Mouse (Mus musculus) intestine, embryonic 15.5 days (tissue): ENCODE measurements around the gene Spry1. TPM values are rescaled to one million over a fixed set of nuclear protein-coding genes. Genes with fewer than 3 reads are reported as not detected.
A peak's percentile ranks its signal among the peaks of the same experiment; 100 is the strongest.

Experiments
- ATAC-seq: fragments of 200-750 bp; cut with Nextera tagmentation; 2 replicates; pipeline ENCODE4 v1.8.0; 2017; ENCODE audit warnings: moderate TSS enrichment, moderate library complexity
- H3K27ac ChIP-seq: fragments of 300-500 bp; sonication (generic); 2 replicates; pipeline ENCODE4 v1.5.1; 2015; ENCODE audit warnings: mild to moderate bottlenecking, inconsistent platforms
- H3K27me3 ChIP-seq: fragments of 300-500 bp; sonication (generic); replicated peaks from 2 replicates; pipeline ENCODE4 v1.6.1; 2015; ENCODE audit warnings: inconsistent platforms
- H3K36me3 ChIP-seq: fragments of 300-500 bp; sonication (generic); 2 replicates; pipeline ENCODE4 v1.6.1; 2015; ENCODE audit warnings: inconsistent platforms
- H3K4me1 ChIP-seq: fragments of 300-500 bp; sonication (generic); replicated peaks from 2 replicates; pipeline ENCODE4 v1.6.1; 2015; ENCODE audit warnings: inconsistent platforms
- H3K4me2 ChIP-seq: fragments of 300-500 bp; sonication (generic); replicated peaks from 2 replicates; pipeline ENCODE4 v1.6.1; 2015; ENCODE audit warnings: mild to moderate bottlenecking, inconsistent platforms
- H3K4me3 ChIP-seq: fragments of 300-500 bp; sonication (generic); replicated peaks from 2 replicates; pipeline ENCODE4 v1.5.1; 2015; ENCODE audit warnings: inconsistent platforms
- H3K9ac ChIP-seq: fragments of 300-500 bp; sonication (generic); 2 replicates; pipeline ENCODE4 v1.6.1; 2015; ENCODE audit warnings: inconsistent platforms
- H3K9me3 ChIP-seq: fragments of 300-500 bp; sonication (generic); 2 replicates; pipeline ENCODE4 v1.6.1; 2016; ENCODE audit warnings: inconsistent platforms
- WGBS: fragments of 180-500 bp; shearing (Covaris S2); methylation state at CpG from one replicate; pipeline ENCODE4 v1.1.7; 2015; 5-methylcytosine and 5-hydroxymethylcytosine counted together
- polyA plus RNA-seq: library from polyadenylated mRNA; unstranded; fragments of >200 nt; fragmentation: Nextera tagmentation; extraction: Ambion mirVana; gene quantifications from 2 replicates; pipeline ENCODE4 v1.2.1, GENCODE M21; 2015

Spry1 gene
- polyA plus RNA-seq, 1 experiment from 2014 or later, result 14.2 TPM

DNA sequence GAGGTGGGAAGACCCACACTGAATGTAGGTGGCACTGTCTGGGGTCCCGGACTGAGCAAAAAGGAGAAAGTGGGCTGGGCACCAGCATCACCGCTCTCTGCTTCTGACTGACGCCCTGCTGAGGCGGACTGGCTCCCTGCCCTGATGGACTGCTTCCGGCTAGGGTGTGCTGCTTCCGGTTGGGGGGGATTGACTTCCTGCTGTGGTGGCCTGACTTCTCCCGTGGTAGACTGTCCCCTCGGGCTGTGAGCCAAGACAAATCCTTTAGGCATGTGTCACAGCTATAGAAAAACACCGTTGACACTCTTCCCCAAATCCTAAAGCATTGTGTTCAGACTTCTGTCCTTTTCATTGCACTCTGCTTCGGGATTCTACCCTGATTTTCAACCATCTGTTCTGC is 26.0 kb upstream of the Spry1 start:
- no peaks in the 10 kb centered on the region for H3K36me3 ChIP-seq
- no peaks in the 10 kb centered on the region for H3K4me1 ChIP-seq
- ATAC-seq, result no peak
- no peaks in the 10 kb centered on the region for H3K9me3 ChIP-seq
- 67% methylated on average over 10 of the region's 10 CpGs for WGBS
- no peaks in the 10 kb centered on the region for H3K27me3 ChIP-seq
- no peak overlapping the region for H3K4me3 ChIP-seq
- no peak overlapping the region for H3K4me2 ChIP-seq
- no peak overlapping the region for H3K9ac ChIP-seq
- no peak overlapping the region for H3K27ac ChIP-seq

DNA sequence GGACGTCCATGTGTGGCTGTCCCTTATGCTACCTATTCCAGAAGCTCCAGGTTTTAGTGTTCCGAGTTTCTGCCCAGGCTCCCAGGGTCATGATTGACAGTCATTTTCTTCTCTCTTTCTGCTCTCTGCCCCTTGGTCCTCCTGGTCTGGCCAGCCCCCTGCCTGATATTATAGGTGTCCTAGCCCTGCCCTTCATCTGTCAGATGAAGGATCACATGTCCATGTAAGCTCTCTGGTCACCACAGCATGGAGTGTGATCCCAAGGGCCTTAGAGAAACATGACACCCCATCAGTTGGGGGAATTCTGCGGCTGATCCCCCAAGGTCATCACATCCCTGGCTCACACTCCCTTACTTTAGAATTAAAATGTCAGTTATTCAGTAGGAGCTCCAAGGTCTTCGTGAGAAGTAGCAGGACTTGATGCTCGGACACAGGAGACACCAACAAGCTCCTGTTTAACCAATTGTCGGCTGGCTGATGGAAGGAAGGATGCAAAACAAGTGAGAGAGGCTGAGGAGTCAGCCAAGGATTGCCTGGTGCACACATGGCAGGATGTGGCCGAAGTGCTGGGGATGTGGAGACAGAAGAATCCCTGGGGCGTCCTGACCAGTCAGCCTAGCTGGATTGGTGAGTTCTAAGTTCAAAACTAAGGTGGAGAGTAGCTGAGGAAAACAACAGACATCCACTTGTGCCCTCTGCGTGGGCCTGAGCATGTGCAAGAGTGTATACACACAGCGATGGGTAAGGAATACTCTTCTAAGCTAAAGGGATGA is 24.7 kb upstream of the Spry1 start:
- no peak for ATAC-seq
- no peak overlapping the region for H3K4me3 ChIP-seq
- no peak overlapping the region for H3K4me2 ChIP-seq
- no peak overlapping the region for H3K9ac ChIP-seq
- H3K36me3 ChIP-seq, result no peaks in the 10 kb centered on the region
- WGBS, result 84% methylated on average over 10 of the region's 10 CpGs
- H3K4me1 ChIP-seq, result no peaks in the 10 kb centered on the region
- H3K27me3 ChIP-seq, result no peaks in the 10 kb centered on the region
- H3K27ac ChIP-seq, result no peak overlapping the region
- H3K9me3 ChIP-seq, result no peaks in the 10 kb centered on the region

GRCm38 (mm10) chr3:37616586-37617547 is 22.9 kb upstream of the Spry1 start:
- WGBS, result 76% methylated on average over 21 of the region's 21 CpGs
- no peaks in the 10 kb centered on the region for H3K27me3 ChIP-seq
- ATAC-seq, result no peak
- no peaks in the 10 kb centered on the region for H3K9me3 ChIP-seq
- no peak overlapping the region for H3K4me3 ChIP-seq
- H3K4me1 ChIP-seq, result no peaks in the 10 kb centered on the region
- no peak overlapping the region for H3K27ac ChIP-seq
- no peak overlapping the region for H3K9ac ChIP-seq
- no peak overlapping the region for H3K4me2 ChIP-seq
- no peaks in the 10 kb centered on the region for H3K36me3 ChIP-seq

DNA sequence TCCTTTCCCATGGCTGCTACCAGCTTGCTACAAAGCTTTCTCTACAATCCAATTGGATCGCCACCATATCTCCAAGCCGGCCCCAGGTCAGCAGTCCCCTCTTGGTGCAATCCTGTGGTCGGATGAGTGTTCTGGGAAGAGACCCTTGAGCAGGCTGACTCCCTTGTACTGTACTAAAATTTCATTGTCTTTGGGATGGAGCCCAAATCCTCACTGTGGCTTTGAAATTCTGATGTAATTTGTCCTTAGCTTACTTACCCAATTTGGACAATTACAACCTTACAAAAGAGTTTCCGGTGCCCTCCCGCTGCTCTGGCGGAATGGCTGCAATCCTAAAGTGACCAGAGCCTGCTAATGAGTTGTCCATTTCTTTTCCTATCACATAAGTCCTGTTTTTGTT is 7.5 kb upstream of the Spry1 start:
- no peaks in the 10 kb centered on the region for H3K27me3 ChIP-seq
- no peaks in the 10 kb centered on the region for H3K36me3 ChIP-seq
- H3K4me2 ChIP-seq, result no peak overlapping the region
- no peak overlapping the region for H3K27ac ChIP-seq
- WGBS, result 92% methylated on average over 6 of the region's 6 CpGs
- no peaks in the 10 kb centered on the region for H3K4me1 ChIP-seq
- no peaks in the 10 kb centered on the region for H3K9me3 ChIP-seq
- no peak overlapping the region for H3K4me3 ChIP-seq
- ATAC-seq, result no peak
- H3K9ac ChIP-seq, result no peak overlapping the region

GRCm38 (mm10) chr3:37632751-37633150 is 7.0 kb upstream of the Spry1 start:
- H3K9ac ChIP-seq, result no peak overlapping the region
- WGBS, result 88% methylated on average over 3 of the region's 3 CpGs
- no peaks in the 10 kb centered on the region for H3K4me1 ChIP-seq
- no peak overlapping the region for H3K27ac ChIP-seq
- no peak overlapping the region for H3K4me2 ChIP-seq
- no peaks in the 10 kb centered on the region for H3K27me3 ChIP-seq
- no peak overlapping the region for H3K4me3 ChIP-seq
- no peaks in the 10 kb centered on the region for H3K9me3 ChIP-seq
- H3K36me3 ChIP-seq, result no peaks in the 10 kb centered on the region
- no peak for ATAC-seq

- Histone ChIP-seq H3K27me3 (no peaks in the 10 kb centered on the region), H3K4me1 (no peaks in the 10 kb centered on the region), H3K9ac (no peak overlapping the region), H3K27ac (no peak overlapping the region), H3K36me3 (no peaks in the 10 kb centered on the region), H3K4me2 (no peak overlapping the region), H3K4me3 (no peak overlapping the region), H3K9me3 (no peaks in the 10 kb centered on the region)
- 38% methylated on average over 4 of the region's 4 CpGs for WGBS
- no peak for ATAC-seq
These were observed 5.1 kb upstream of the Spry1 start for GRCm38 (mm10) chr3:37634648-37635047.

DNA sequence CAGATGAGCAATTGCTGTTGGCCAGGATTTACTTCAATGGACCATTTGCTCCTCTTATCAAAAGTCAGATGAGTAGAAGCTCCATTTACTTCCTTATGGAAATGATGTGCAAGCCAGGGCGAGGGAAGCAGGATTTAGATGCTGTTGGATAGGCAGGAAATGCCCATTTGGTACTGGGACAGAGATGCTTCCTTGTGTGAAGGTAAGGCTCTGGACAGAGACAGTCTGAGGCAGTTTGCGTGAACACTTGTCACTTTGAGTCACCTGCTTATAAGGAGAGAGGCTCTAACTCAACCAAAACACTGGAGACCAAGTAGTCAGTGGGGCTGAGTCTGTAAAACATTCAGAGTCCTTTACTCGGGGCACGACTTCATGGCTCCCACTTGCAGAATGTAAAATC is 2.8 kb upstream of the Spry1 start:
- H3K4me1 ChIP-seq, result no peaks in the 10 kb centered on the region
- H3K9me3 ChIP-seq, result no peaks in the 10 kb centered on the region
- no peak overlapping the region for H3K9ac ChIP-seq
- no peak for ATAC-seq
- 82% methylated on average over 4 of the region's 4 CpGs for WGBS
- no peak overlapping the region for H3K4me3 ChIP-seq
- no peak overlapping the region for H3K4me2 ChIP-seq
- H3K36me3 ChIP-seq, result no peaks in the 10 kb centered on the region
- no peaks in the 10 kb centered on the region for H3K27me3 ChIP-seq
- no peak overlapping the region for H3K27ac ChIP-seq

- WGBS, result under 1% methylated on average over 81 of the region's 86 CpGs
- Histone ChIP-seq H3K4me2 (peak overlapping the region; percentile 66), H3K4me3 (peak overlapping the region; percentile 80), H3K27ac (peak overlapping the region; percentile 90), H3K27me3 (no peaks in the 10 kb centered on the region), H3K36me3 (peaks cover 9% of the 10 kb centered on the region; the same call in 1 of the 2 replicates), H3K9ac (peak overlapping the region; percentile 94), H3K9me3 (no peaks in the 10 kb centered on the region), H3K4me1 (peaks cover 19% of the 10 kb centered on the region)
- peak; percentile 76 for ATAC-seq
These were observed 495 bp downstream of the Spry1 start for GRCm38 (mm10) chr3:37640162-37640721.

- Histone ChIP-seq H3K36me3 (peaks cover 9% of the 10 kb centered on the region; the same call in 1 of the 2 replicates), H3K27me3 (no peaks in the 10 kb centered on the region), H3K9me3 (no peaks in the 10 kb centered on the region), H3K9ac (peak overlapping the region; percentile 94), H3K4me1 (peaks cover 19% of the 10 kb centered on the region), H3K27ac (peak overlapping the region; percentile 90), H3K4me2 (peak overlapping the region; percentile 66), H3K4me3 (peak overlapping the region; percentile 80)
- ATAC-seq, result peak; percentile 81
- WGBS, result under 1% methylated on average over 33 of the region's 47 CpGs
These were observed 1.1 kb downstream of the Spry1 start for GRCm38 (mm10) chr3:37640810-37641209.

DNA sequence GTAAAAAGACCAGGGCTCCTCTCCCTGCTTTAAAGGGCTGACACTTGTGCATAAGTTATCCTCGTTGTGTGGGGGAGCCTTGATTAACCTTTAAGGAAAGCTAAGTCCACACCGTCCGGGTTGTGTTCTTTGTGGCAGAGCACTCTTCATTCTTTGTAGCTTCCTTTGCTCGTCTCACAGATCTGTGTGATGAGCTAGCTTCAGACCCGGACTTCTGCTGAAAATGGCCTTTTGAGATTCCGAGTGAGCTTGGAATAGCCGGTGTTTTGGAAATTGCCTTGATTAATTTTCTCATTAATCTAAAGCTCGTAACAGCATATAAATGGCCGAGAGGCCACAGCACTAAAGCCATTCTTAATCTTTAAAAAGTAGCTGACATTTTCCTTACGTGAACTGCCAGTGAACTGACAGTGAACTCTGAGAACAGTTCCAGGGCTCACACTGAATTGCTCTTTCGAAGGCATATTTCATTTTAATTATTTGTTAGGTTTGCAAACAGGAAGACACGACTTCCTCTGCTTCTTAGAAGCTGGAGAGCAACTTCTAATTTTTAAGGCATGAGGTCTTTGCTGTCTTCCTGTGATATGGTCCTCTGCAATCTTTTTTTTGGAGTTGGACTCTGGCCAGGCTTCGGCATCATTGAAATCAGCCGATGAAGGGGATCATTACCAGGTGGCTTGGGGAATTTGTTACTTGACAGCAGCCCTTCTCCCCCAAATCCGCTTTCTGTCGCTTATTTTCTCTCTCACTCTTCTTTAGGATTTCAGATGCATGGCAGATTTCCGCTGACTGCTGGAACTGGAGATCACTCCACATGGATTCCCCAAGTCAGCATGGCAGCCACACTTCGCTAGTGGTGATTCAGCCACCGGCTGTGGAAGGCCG is 2.3 kb downstream of the Spry1 start:
- 35% methylated on average over 20 of the region's 20 CpGs for WGBS
- Histone ChIP-seq H3K27ac (peak overlapping the region; percentile 60), H3K9ac (no peak overlapping the region)

DNA sequence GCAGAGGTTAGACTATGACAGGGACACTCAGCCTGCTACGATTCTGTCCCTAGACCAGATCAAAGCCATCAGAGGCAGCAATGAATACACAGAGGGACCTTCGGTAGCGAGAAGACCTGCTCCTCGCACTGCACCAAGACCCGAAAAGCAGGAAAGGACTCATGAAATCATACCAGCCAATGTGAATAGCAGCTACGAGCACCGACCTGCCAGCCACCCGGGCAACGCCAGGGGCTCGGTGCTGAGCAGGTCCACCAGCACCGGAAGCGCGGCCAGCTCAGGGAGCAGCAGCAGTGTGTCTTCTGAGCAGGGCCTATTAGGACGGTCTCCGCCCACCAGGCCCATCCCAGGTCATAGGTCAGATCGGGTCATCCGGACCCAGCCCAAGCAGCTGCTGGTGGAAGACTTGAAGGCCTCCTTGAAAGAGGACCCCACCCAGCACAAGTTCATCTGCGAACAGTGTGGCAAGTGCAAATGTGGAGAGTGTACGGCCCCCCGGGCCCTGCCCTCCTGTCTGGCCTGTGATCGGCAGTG is 3.0 kb downstream of the Spry1 start:
- H3K9ac ChIP-seq, result no peak overlapping the region
- no peaks in the 10 kb centered on the region for H3K27me3 ChIP-seq
- peak overlapping the region; percentile 66 for H3K4me2 ChIP-seq
- H3K9me3 ChIP-seq, result no peaks in the 10 kb centered on the region
- no peak for ATAC-seq
- peaks cover 9% of the 10 kb centered on the region; the same call in 1 of the 2 replicates for H3K36me3 ChIP-seq
- WGBS, result 85% methylated on average over 21 of the region's 21 CpGs
- H3K4me1 ChIP-seq, result peaks cover 19% of the 10 kb centered on the region
- peak overlapping the region; percentile 80 for H3K4me3 ChIP-seq
- H3K27ac ChIP-seq, result 0 out of 2 replicates have a peak overlapping the region, but pooled peaks have one; percentile 60

More for the DNA sequence above, 2.3 kb downstream of the Spry1 start:
- peak overlapping the region; percentile 66 for H3K4me2 ChIP-seq
- H3K4me3 ChIP-seq, result peak overlapping the region; percentile 80
- peaks cover 9% of the 10 kb centered on the region; the same call in 1 of the 2 replicates for H3K36me3 ChIP-seq
- no peaks in the 10 kb centered on the region for H3K27me3 ChIP-seq
- peaks cover 19% of the 10 kb centered on the region for H3K4me1 ChIP-seq
- ATAC-seq, result no peak
- no peaks in the 10 kb centered on the region for H3K9me3 ChIP-seq
